Mouse (Mus musculus) forebrain, embryonic 13.5 days (tissue): ENCODE measurements around the gene Coq10a. TPM values are rescaled to one million over a fixed set of nuclear protein-coding genes. Genes with fewer than 3 reads are reported as not detected.

ENCODE experiments used
- ATAC-seq: fragments of 200-750 bp; cut with Nextera tagmentation; 2 replicates; pipeline ENCODE4 v1.8.0; 2017
- H3K27ac ChIP-seq: fragments of 300-500 bp; sonication (generic); 2 replicates; pipeline ENCODE4 v1.5.1; 2015; ENCODE audit warnings: inconsistent platforms, mild to moderate bottlenecking, moderate library complexity
- H3K27me3 ChIP-seq: fragments of 300-500 bp; sonication (generic); 2 replicates; pipeline ENCODE4 v1.6.1; 2015; ENCODE audit warnings: mild to moderate bottlenecking, inconsistent platforms
- H3K36me3 ChIP-seq: fragments of 300-500 bp; sonication (generic); 2 replicates; pipeline ENCODE4 v1.6.1; 2015; ENCODE audit warnings: mild to moderate bottlenecking, inconsistent platforms; ENCODE audit not compliant: poor library complexity, severe bottlenecking
- H3K4me1 ChIP-seq: fragments of 300-500 bp; sonication (generic); 2 replicates; pipeline ENCODE4 v1.6.1; 2015; ENCODE audit warnings: inconsistent platforms
- H3K4me2 ChIP-seq: fragments of 300-500 bp; sonication (generic); 2 replicates; pipeline ENCODE4 v1.6.1; 2015; ENCODE audit warnings: inconsistent platforms, mild to moderate bottlenecking, moderate library complexity
- H3K4me3 ChIP-seq: fragments of 300-500 bp; sonication (generic); 2 replicates; pipeline ENCODE4 v1.5.1; 2015; ENCODE audit warnings: mild to moderate bottlenecking, inconsistent platforms
- H3K9ac ChIP-seq: fragments of 300-500 bp; sonication (generic); 2 replicates; pipeline ENCODE4 v1.6.1; 2015; ENCODE audit warnings: mild to moderate bottlenecking, inconsistent platforms
- H3K9me3 ChIP-seq: fragments of 300-500 bp; sonication (generic); replicated peaks from 2 replicates; pipeline ENCODE4 v1.6.1; 2016; ENCODE audit warnings: inconsistent platforms
- WGBS: fragments of 180-500 bp; shearing (Covaris S2); methylation state at CpG from one replicate; pipeline ENCODE4 v1.1.7; 2015; 5-methylcytosine and 5-hydroxymethylcytosine counted together
- polyA plus RNA-seq: library from polyadenylated mRNA; unstranded; fragments of >200 nt; fragmentation: Nextera tagmentation; extraction: Ambion mirVana; gene quantifications from 2 replicates; pipeline ENCODE4 v1.2.1, GENCODE M21; 2015

The Coq10a gene
- polyA plus RNA-seq, result 16.4 and 22.8 TPM in 2 replicates

DNA sequence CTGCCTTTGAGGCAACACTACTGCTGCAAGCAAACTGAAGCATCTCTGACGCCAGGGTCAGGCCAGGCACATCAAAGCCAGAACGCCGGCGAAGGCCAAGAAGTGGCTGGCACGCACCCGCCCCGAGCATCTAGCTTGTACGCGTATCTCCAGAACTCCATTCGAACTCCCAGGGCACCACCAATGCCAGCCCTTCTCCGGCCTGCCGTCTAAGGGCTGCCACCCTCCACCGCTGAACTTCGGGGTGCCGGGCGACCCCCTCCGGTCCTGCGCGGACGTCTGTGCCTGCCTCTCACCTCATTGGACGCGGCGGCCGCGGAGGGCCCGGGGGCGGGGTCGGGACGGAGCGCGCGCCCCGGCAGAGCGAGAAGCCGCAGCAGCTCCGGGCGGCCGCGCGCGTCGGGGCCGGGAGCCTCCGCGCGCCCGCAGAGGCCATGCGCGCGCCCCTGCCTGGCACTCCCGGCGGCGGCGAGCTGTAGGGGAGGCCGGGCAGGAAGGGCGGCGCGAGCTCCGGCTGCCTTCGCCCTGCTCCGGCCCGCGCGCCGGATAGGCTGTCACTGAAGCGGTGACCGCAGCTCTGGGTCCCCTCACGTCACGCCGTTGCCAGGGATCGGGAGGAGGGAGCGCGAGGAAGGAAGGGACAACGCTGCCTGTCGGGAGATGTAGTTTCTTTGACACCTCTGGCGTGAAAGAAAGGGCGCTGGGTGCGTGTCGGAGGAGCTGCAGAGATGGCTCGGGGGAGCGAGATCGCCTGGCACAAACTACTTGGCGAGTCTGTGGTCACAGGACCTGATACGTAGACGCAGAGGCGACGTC lies at the start of gene Coq10a:
Coq10a (minus strand) TSS at position 596 of the 816 bp plus-strand sequence.
- peak within 1 kb of the TSS; percentile 70 for H3K4me3 ChIP-seq
- peaks cover 23% of the 10 kb centered on the region for H3K36me3 ChIP-seq
- H3K4me1 ChIP-seq, result peaks cover 20% of the 10 kb centered on the region
- under 1% methylated on average over 85 of the region's 87 CpGs for WGBS
- peak within 1 kb of the TSS; percentile 96 for H3K27ac ChIP-seq
- peak; percentile 95 for ATAC-seq
- H3K27me3 ChIP-seq, result no peaks in the 10 kb centered on the region
- no peaks in the 10 kb centered on the region for H3K9me3 ChIP-seq
- peak within 1 kb of the TSS; percentile 86 for H3K4me2 ChIP-seq
- H3K9ac ChIP-seq, result peak within 1 kb of the TSS; percentile 79

GRCm38 (mm10) chr10:128414848-128415247 lies 46.1 kb upstream of the Coq10a start:
- peaks cover 54% of the 10 kb centered on the region for H3K36me3 ChIP-seq
- no peak overlapping the region for H3K4me3 ChIP-seq
- H3K9ac ChIP-seq, result no peak overlapping the region
- H3K9me3 ChIP-seq, result no peaks in the 10 kb centered on the region
- no peak overlapping the region for H3K27ac ChIP-seq
- H3K27me3 ChIP-seq, result no peaks in the 10 kb centered on the region
- 88% methylated on average over 5 of the region's 5 CpGs for WGBS
- ATAC-seq, result no peak
- peaks cover 39% of the 10 kb centered on the region for H3K4me1 ChIP-seq
- no peak overlapping the region for H3K4me2 ChIP-seq

DNA sequence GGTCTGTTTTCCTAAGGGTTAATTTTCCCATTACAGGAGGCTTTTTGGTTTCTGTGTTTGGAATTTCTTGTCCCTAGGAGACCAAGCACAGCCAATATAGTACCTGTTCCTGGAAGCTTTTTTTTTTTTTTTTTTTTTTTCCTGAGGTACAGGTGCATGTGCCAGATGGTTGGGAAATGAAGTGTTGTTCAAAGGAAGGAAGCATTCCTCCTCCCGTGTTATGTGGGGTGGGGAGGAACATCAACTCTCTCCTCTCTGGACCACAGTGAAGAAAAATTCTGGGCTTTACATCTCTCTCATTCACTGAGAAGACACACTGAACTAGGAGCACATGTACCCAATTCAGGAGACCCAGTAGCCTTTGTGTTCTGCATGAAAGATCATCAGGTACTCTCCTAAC lies 44.3 kb upstream of the Coq10a start:
- 44% methylated on average over 1 of the region's 1 CpGs for WGBS
- H3K9ac ChIP-seq, result peak overlapping the region; percentile 89
- H3K27me3 ChIP-seq, result no peaks in the 10 kb centered on the region
- peaks cover 47% of the 10 kb centered on the region for H3K4me1 ChIP-seq
- no peak for ATAC-seq
- H3K9me3 ChIP-seq, result no peaks in the 10 kb centered on the region
- H3K4me2 ChIP-seq, result peak overlapping the region; percentile 97
- no peak overlapping the region for H3K27ac ChIP-seq
- peak overlapping the region; percentile 91 for H3K4me3 ChIP-seq
- peaks cover 37% of the 10 kb centered on the region for H3K36me3 ChIP-seq

DNA sequence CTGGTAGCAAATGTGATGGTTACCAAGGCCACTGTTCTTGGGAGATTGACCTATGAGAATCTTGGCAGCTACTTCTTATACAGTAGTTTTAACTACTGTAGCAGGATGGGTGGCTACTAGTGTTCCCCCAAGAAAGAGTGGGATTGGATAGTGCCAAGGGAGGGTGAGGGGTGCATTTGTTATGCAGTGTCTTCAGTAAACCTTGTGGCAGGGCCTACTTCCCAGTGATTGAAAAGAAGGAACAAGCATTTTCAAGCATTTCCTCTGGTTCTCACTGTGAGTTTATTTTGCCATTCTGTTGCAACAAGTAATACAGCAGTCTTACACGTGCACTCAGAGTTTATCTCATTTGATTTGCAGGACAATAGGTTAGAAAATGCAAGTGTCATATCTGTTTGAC lies 43.8 kb upstream of the Coq10a start:
- peaks cover 36% of the 10 kb centered on the region for H3K36me3 ChIP-seq
- peak overlapping the region; percentile 97 for H3K4me2 ChIP-seq
- peak overlapping the region; percentile 89 for H3K9ac ChIP-seq
- peak overlapping the region; percentile 91 for H3K4me3 ChIP-seq
- H3K27ac ChIP-seq, result peak overlapping the region; percentile 94; the same call in 1 of the 2 replicates
- ATAC-seq, result no peak
- H3K9me3 ChIP-seq, result no peaks in the 10 kb centered on the region
- WGBS, result 32% methylated on average over 1 of the region's 1 CpGs
- H3K27me3 ChIP-seq, result no peaks in the 10 kb centered on the region
- H3K4me1 ChIP-seq, result peaks cover 51% of the 10 kb centered on the region

DNA sequence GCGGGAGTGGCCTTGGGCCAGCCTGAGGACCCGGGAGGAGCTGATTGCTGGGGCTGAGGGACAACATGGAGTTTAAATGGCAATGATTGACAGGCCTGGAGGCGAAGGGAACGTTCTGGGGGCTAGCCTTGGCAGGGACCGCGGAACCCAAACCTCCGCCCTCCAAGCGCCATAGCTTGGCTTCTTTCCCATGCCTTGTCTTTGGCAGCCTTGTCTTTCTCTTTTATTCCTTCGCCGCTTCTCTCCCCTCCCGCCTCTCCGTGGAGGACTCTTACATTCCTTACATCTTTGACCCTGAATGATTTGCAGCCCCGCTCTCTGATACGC lies 43.2 kb upstream of the Coq10a start:
- 0% methylated on average over 14 of the region's 14 CpGs for WGBS
- Histone ChIP-seq H3K9me3 (no peaks in the 10 kb centered on the region), H3K27ac (peak overlapping the region; percentile 94), H3K4me3 (peak overlapping the region; percentile 91), H3K4me1 (peaks cover 51% of the 10 kb centered on the region), H3K4me2 (peak overlapping the region; percentile 97), H3K9ac (peak overlapping the region; percentile 89), H3K36me3 (peaks cover 31% of the 10 kb centered on the region), H3K27me3 (no peaks in the 10 kb centered on the region)
- ATAC-seq, result no peak

DNA sequence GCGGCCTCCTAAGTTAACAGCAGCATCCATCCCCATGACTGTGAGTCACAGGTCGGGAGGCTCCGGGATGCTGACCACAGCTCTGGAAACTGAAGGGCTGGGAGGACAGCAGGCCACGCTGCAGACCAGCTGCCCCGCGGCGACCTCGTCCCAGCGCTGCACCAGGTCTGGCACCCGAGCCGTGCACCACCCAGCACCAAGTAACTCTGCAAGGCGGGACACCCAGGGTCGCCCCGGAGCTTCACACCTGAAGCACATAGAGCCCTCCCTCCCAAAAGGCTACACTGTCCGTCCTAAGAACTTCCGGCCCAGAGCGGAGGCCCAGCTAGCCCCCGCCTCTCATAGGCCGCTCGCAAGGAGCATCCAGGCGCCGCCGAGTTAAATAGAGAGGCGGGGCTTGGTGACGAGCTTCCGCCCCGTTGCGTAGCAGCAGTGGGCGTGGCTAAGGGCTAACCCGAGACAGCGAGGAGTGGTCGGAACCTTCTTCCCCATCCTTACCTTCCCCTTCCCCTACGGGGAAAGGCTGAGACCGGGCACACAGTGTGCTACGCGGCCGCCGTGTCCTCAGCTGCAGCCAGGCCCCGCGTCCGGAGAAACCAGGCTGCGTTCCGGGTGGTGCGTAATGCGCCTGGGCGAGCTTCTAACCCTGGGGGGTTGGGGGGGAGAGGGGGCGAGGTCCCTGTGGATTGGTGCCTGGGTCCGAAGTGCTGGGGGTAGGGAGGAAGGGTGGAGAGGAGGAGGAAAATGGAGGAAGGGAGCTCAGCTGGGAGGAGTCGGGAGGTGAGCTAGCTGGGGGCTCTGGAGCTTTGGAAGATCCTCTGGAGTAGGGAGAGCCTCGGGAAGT lies 42.6 kb upstream of the Coq10a start, which contains the start of the genes Nabp2 and Rnf41:
Nabp2 (minus strand) TSS at position 282 of the 844 bp plus-strand sequence.
Rnf41 (plus strand) TSS at position 447 of the 844 bp plus-strand sequence.
- peaks cover 31% of the 10 kb centered on the region for H3K36me3 ChIP-seq
- H3K27ac ChIP-seq, result peak within 1 kb of the TSS; percentile 94
- under 1% methylated on average over 37 of the region's 50 CpGs for WGBS
- H3K9me3 ChIP-seq, result no peaks in the 10 kb centered on the region
- peak within 1 kb of the TSS; percentile 91 for H3K4me3 ChIP-seq
- H3K9ac ChIP-seq, result peak within 1 kb of the TSS; percentile 89
- peak; percentile 92 for ATAC-seq
- peak within 1 kb of the TSS; percentile 97 for H3K4me2 ChIP-seq
- H3K27me3 ChIP-seq, result no peaks in the 10 kb centered on the region
- H3K4me1 ChIP-seq, result peaks cover 51% of the 10 kb centered on the region

DNA sequence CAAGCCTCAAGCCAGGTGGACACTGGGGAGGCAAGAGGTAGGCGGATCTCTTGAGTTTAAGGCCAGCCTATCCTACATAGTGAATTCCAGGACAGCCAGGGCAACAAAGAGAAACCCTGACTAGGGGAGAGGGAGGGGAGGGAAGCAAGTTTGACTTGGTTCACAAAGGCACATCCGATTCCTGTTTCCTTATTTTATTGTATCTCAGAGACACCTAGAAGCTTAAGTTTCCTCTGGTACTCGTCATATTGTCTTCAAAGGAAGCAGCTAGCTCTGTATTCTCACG lies 41.7 kb upstream of the Coq10a start:
- Histone ChIP-seq H3K4me1 (peaks cover 51% of the 10 kb centered on the region), H3K27ac (peak overlapping the region; percentile 94), H3K9ac (peak overlapping the region; percentile 89), H3K9me3 (no peaks in the 10 kb centered on the region), H3K4me3 (peak overlapping the region; percentile 91), H3K4me2 (peak overlapping the region; percentile 97), H3K36me3 (peaks cover 31% of the 10 kb centered on the region), H3K27me3 (no peaks in the 10 kb centered on the region)
- 20% methylated on average over 4 of the region's 4 CpGs for WGBS
- no peak for ATAC-seq

DNA sequence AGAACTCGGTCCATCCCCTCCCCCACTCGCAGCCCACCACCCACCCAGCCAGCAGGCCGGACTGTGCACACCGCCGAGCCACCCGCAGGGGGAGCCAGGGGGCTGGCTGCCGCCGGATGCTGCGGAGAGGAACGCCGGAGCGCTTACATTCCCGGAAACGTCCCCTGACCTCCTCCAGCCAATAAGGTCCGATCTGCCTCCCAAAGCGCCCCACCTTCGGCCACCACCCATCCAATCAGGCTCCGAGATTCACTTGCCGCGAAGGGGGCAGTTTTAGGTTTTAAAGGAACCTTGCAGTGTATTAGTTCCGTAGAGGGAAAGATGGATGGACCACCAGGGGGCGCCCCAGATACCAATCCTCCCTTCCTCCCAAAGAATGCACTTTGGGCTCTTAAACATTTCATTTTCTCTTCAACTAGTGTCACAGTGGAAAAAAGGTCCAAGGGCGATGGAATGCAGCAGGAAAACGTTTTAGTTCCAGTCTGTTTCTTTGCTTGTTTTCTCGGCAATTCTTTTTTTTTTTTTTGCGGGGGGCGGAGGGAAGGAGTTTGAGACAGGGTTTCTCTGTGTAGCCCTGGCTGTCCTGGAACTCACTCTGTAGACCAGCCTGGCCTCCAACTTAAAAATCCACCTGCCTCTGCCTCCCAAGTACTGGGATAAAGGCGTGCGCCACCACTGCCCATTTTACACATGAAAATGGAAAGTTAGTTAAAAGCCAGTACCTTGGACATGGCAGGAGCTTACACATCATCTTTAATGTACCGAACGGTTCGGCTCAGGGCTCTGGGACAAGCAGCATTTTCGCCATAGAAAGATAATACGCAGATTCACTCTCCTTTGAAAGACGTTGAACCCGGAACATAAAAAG lies 41.1 kb upstream of the Coq10a start:
- WGBS, result 5% methylated on average over 36 of the region's 36 CpGs
- Histone ChIP-seq H3K36me3 (peaks cover 26% of the 10 kb centered on the region), H3K4me1 (peaks cover 51% of the 10 kb centered on the region), H3K4me2 (peak overlapping the region; percentile 97), H3K27me3 (no peaks in the 10 kb centered on the region), H3K27ac (peak overlapping the region; percentile 94), H3K9ac (peak overlapping the region; percentile 89), H3K9me3 (no peaks in the 10 kb centered on the region), H3K4me3 (peak overlapping the region; percentile 91)
- ATAC-seq, result peak; percentile 90

DNA sequence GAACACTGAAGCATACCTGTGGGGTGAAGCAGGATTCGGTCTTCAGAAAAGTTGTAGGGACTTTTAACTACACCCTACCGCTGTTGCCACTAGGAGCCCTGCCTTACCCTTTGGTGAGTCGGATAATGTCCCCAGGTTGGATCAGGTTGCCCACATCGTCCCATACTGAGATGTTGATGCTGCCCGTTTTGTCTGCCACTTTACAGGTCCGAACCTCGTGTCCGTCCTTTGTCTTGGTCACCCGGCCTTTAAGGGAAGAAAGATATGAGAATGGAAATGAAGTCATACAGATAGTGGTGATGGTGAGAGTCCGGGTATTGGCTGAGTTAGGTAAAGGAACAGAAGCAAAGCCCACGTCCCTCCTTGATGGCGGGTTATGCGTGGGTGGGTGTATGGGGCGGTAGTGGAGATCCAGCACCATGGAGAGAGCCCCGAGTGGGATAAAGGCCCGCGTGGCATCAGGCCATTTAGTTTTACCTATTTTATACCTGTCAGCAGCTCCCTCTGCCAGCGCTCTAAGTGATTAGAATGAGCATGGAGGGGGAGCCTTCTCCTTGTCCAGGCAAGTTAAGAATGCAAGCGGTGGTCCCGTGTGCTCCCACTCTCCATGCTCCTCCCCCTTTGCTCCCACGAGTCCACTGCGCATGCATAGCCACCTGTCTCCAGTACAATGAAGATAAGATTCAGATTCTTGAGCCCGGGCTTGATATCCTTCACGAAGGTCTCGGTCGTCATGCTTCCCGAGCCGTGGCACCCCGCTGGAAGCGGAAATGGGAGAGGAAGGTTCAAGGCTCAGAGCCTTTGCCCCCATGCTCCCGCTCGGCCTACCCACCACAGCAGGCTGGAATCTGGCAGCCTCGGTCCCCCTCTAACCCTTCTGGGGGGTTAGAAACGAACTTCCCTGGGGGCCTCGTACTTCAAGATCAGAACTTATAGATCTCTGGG lies 40.1 kb upstream of the Coq10a start:
- peak overlapping the region; percentile 91 for H3K4me3 ChIP-seq
- peak overlapping the region; percentile 94 for H3K27ac ChIP-seq
- no peaks in the 10 kb centered on the region for H3K27me3 ChIP-seq
- peak overlapping the region; percentile 78 for H3K9ac ChIP-seq
- H3K4me2 ChIP-seq, result peak overlapping the region; percentile 97
- H3K4me1 ChIP-seq, result peaks cover 43% of the 10 kb centered on the region
- peak; percentile 16; the same call in 1 of the 2 replicates for ATAC-seq
- peaks cover 22% of the 10 kb centered on the region for H3K36me3 ChIP-seq
- WGBS, result 17% methylated on average over 35 of the region's 35 CpGs
- no peaks in the 10 kb centered on the region for H3K9me3 ChIP-seq

DNA sequence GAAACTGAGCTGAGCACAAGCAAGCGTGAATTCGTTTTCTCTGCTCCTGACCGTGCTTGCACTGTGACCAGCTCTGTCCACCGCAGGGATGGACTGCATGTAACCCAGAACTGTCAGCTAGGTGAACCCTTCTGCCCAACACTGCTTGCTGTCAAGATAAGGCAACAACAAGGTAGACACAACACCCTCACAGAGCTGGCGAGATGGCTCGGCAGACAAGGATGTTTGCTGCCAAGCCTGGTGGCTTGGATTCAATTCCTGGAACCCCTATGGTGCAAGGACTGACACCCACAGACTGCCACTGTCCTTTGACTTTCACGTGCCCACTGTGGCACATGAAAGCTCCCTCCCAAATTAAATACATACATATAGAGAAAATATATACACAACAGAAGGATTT lies 35.1 kb upstream of the Coq10a start:
- no peak overlapping the region for H3K27ac ChIP-seq
- 89% methylated on average over 7 of the region's 7 CpGs for WGBS
- H3K9me3 ChIP-seq, result no peaks in the 10 kb centered on the region
- ATAC-seq, result no peak
- peaks cover 12% of the 10 kb centered on the region for H3K4me1 ChIP-seq
- no peak overlapping the region for H3K4me2 ChIP-seq
- peaks cover 35% of the 10 kb centered on the region for H3K36me3 ChIP-seq
- H3K9ac ChIP-seq, result no peak overlapping the region
- H3K27me3 ChIP-seq, result no peaks in the 10 kb centered on the region
- H3K4me3 ChIP-seq, result no peak overlapping the region

DNA sequence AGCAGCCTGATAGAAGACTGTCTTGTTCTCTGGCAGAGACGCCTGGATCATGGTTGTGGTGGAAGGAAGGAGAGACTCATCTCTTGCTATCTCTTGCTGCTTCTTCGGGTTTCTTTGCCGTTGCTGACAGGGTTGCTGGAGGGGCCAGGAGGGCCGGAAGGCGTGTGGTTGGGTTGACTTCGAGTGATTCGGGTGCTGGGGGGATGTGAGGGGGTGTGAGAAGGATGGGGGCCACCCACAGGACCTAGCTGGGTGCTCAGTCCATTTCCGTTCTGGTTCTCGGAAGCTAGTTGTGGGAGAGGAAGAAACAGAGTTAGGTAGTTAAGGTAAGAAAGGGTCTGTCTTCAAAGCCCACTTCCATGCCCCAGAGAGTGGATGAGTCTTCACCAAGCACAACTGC lies 32.8 kb upstream of the Coq10a start:
- Histone ChIP-seq H3K4me3 (no peak overlapping the region), H3K4me2 (no peak overlapping the region), H3K9ac (peak overlapping the region; percentile 12; the same call in 1 of the 2 replicates), H3K36me3 (peaks cover 39% of the 10 kb centered on the region), H3K27ac (no peak overlapping the region), H3K4me1 (peaks cover 8% of the 10 kb centered on the region; the same call in 1 of the 2 replicates), H3K9me3 (no peaks in the 10 kb centered on the region), H3K27me3 (no peaks in the 10 kb centered on the region)
- ATAC-seq, result no peak
- 80% methylated on average over 9 of the region's 9 CpGs for WGBS
